Mouse (Mus musculus): ENCODE data around the gene Klc2.

GRCm38 (mm10) chr19:5164380-5164779 lies 46.0 kb upstream of the Klc2 start:
- TF ChIP-seq CTCF (IDR thresholded peaks at IDR 0.05; ENCODE audit: borderline replicate concordance, extremely low read depth, insufficient read depth, insufficient read length) (peak; percentile 54; the same call in 1 of the 2 replicates), POLR2A (IDR thresholded peaks at IDR 0.05; ENCODE audit: borderline replicate concordance, extremely low read depth, insufficient read depth, insufficient read length, poor library complexity, severe bottlenecking) (no peak)

All from brain, embryonic 14.5 days (tissue).